Mouse (Mus musculus): Measurements from ENCODE around the gene Aebp2.

DNA sequence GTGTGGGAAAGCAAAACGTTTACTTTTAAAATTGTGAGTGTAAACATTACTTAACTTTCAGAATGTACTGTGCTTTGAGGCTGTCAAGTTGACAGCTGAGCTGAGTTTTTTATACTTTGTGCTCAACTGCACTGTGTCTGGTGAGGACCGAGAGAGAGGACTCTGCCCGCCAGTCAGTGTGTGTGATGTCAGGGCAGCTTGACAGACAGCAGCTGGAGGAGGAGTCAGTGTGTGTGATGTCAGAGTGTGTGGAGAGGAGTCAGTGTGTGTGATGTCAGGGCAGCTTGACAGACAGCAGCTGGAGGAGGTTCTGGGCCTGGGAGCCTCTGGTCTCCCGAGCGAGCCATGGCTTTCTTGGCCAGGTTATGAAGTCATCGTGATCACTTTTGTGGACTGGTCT lies 24.4 kb downstream of the Aebp2 start:
- TF ChIP-seq CTCF (IDR thresholded peaks at IDR 0.05; ENCODE audit: low read depth) (no peak), EP300 (IDR thresholded peaks at IDR 0.05; ENCODE audit: low read depth) (no peak)
